Mouse (Mus musculus): ENCODE results near the gene Tbc1d1.

The Tbc1d1 gene

GRCm38 (mm10) chr5:64206875-64207274 is 50.8 kb downstream of the Tbc1d1 start:
- no peak for DNase-seq (ENCODE audit: low spot score)

GRCm38 (mm10) chr5:64207800-64208199 is 51.7 kb downstream of the Tbc1d1 start:
- no peak for DNase-seq (ENCODE audit: low spot score)

- no peak for DNase-seq (ENCODE audit: low spot score)
Observed at GRCm38 (mm10) chr5:64210817-64211216, 54.7 kb downstream of the Tbc1d1 start.

- DNase-seq (ENCODE audit: low spot score), result no peak
Observed at GRCm38 (mm10) chr5:64211284-64211683, 55.2 kb downstream of the Tbc1d1 start.

- no peak for DNase-seq (ENCODE audit: low spot score)
Observed at GRCm38 (mm10) chr5:64212206-64212605, 56.1 kb downstream of the Tbc1d1 start.

- DNase-seq (ENCODE audit: low spot score), result no peak
Observed at GRCm38 (mm10) chr5:64212619-64213018, 56.5 kb downstream of the Tbc1d1 start.

GRCm38 (mm10) chr5:64215806-64216205 is 59.7 kb downstream of the Tbc1d1 start:
- DNase-seq (ENCODE audit: low spot score), result no peak

GRCm38 (mm10) chr5:64216326-64216725 is 60.2 kb downstream of the Tbc1d1 start:
- DNase-seq (ENCODE audit: low spot score), result no peak

GRCm38 (mm10) chr5:64217256-64217655 is 61.2 kb downstream of the Tbc1d1 start:
- DNase-seq (ENCODE audit: low spot score), result no peak

- DNase-seq (ENCODE audit: low spot score), result no peak
Observed at GRCm38 (mm10) chr5:64217816-64218602, 61.9 kb downstream of the Tbc1d1 start.

GRCm38 (mm10) chr5:64218603-64218999 is 62.5 kb downstream of the Tbc1d1 start:
- DNase-seq (ENCODE audit: low spot score), result no peak

GRCm38 (mm10) chr5:64220776-64221175 is 64.7 kb downstream of the Tbc1d1 start:
- DNase-seq (ENCODE audit: low spot score), result no peak

- DNase-seq (ENCODE audit: low spot score), result no peak
Observed at GRCm38 (mm10) chr5:64224735-64225425, 68.8 kb downstream of the Tbc1d1 start.

- DNase-seq (ENCODE audit: low spot score), result no peak
Observed at GRCm38 (mm10) chr5:64228252-64228651, 72.1 kb downstream of the Tbc1d1 start.

- DNase-seq (ENCODE audit: low spot score), result no peak
Observed at GRCm38 (mm10) chr5:64229336-64229866, 73.3 kb downstream of the Tbc1d1 start.

- DNase-seq (ENCODE audit: low spot score), result peak; percentile 93
Observed at GRCm38 (mm10) chr5:64230061-64230466, 74.0 kb downstream of the Tbc1d1 start.

GRCm38 (mm10) chr5:64230507-64231041 is 74.5 kb downstream of the Tbc1d1 start:
- DNase-seq (ENCODE audit: low spot score), result peak; percentile 33

GRCm38 (mm10) chr5:64232872-64233271 is 76.8 kb downstream of the Tbc1d1 start:
- no peak for DNase-seq (ENCODE audit: low spot score)

- no peak for DNase-seq (ENCODE audit: low spot score)
Observed at GRCm38 (mm10) chr5:64234269-64234985, 78.3 kb downstream of the Tbc1d1 start.

- no peak for DNase-seq (ENCODE audit: low spot score)
Observed at GRCm38 (mm10) chr5:64235250-64235649, 79.1 kb downstream of the Tbc1d1 start.

GRCm38 (mm10) chr5:64236561-64236960 is 80.5 kb downstream of the Tbc1d1 start:
- DNase-seq (ENCODE audit: low spot score), result no peak

GRCm38 (mm10) chr5:64237263-64237662 is 81.2 kb downstream of the Tbc1d1 start:
- DNase-seq (ENCODE audit: low spot score), result no peak

All from ovary, postnatal 36 days (tissue).